Mouse (Mus musculus) mature B cell (primary cell): ENCODE data around the gene Tmem170b.
"Not testable (repeated sequence)": the region's sequence is repeated elsewhere in the genome, so short reads cannot be mapped to it uniquely, and the experiment has no call there.

ENCODE experiments used
- in situ Hi-C: fragments of 300-500 bp; cut with MboI; formaldehyde crosslinking; loops from 2 replicates; pipeline ENCODE4 v1.14.3; 2019

Tmem170b gene

GRCm38 (mm10) chr13:41663501-41664195, 57.9 kb downstream of the Tmem170b start:
- in situ Hi-C loops = no loop called here

- in situ Hi-C loops = no loop called here
Observed at GRCm38 (mm10) chr13:41669951-41670350, 64.2 kb downstream of the Tmem170b start.

GRCm38 (mm10) chr13:41670386-41671130, 64.9 kb downstream of the Tmem170b start:
- in situ Hi-C loops = no loop called here

- in situ Hi-C loops = no loop called here
Observed at GRCm38 (mm10) chr13:41671136-41671705, 65.5 kb downstream of the Tmem170b start.

GRCm38 (mm10) chr13:41672904-41673303, 67.2 kb downstream of the Tmem170b start:
- in situ Hi-C loops = not testable (repeated sequence)

- in situ Hi-C loops = no loop called here
Observed at GRCm38 (mm10) chr13:41673541-41673940, 67.8 kb downstream of the Tmem170b start.

GRCm38 (mm10) chr13:41674608-41675007, 68.9 kb downstream of the Tmem170b start:
- in situ Hi-C loops = not testable (repeated sequence)

GRCm38 (mm10) chr13:41675498-41675897, 69.8 kb downstream of the Tmem170b start:
- in situ Hi-C loops = no loop called here

- in situ Hi-C loops = no loop called here
Observed at GRCm38 (mm10) chr13:41675966-41676835, 70.5 kb downstream of the Tmem170b start.

GRCm38 (mm10) chr13:41676836-41677186, 71.1 kb downstream of the Tmem170b start:
- in situ Hi-C loops = no loop called here

GRCm38 (mm10) chr13:41680854-41681549, 75.3 kb downstream of the Tmem170b start:
- in situ Hi-C loops = no loop called here

GRCm38 (mm10) chr13:41682341-41683119, 76.8 kb downstream of the Tmem170b start:
- in situ Hi-C loops = no loop called here

GRCm38 (mm10) chr13:41683356-41684012, 77.8 kb downstream of the Tmem170b start:
- in situ Hi-C loops = no loop called here

- in situ Hi-C loops = no loop called here
Observed at GRCm38 (mm10) chr13:41685499-41685898, 79.8 kb downstream of the Tmem170b start.

GRCm38 (mm10) chr13:41689055-41689454, 83.3 kb downstream of the Tmem170b start:
- in situ Hi-C loops = no loop called here

- in situ Hi-C loops = no loop called here
Observed at GRCm38 (mm10) chr13:41689598-41690045, 83.9 kb downstream of the Tmem170b start.
